Mouse (Mus musculus) frontal cortex, adult (tissue): ENCODE data around the gene Sox13.
"Not testable (repeated sequence)": the region's sequence is repeated elsewhere in the genome, so short reads cannot be mapped to it uniquely, and the experiment has no call there.

Experiments
- ATAC-seq: cut with Nextera tagmentation; 2 replicates; pipeline ENCODE4 v1.9.2; 2017; ENCODE audit warnings: mild to moderate bottlenecking, moderate library complexity, mixed read lengths; ENCODE audit not compliant: low TSS enrichment

Sox13 gene

DNA sequence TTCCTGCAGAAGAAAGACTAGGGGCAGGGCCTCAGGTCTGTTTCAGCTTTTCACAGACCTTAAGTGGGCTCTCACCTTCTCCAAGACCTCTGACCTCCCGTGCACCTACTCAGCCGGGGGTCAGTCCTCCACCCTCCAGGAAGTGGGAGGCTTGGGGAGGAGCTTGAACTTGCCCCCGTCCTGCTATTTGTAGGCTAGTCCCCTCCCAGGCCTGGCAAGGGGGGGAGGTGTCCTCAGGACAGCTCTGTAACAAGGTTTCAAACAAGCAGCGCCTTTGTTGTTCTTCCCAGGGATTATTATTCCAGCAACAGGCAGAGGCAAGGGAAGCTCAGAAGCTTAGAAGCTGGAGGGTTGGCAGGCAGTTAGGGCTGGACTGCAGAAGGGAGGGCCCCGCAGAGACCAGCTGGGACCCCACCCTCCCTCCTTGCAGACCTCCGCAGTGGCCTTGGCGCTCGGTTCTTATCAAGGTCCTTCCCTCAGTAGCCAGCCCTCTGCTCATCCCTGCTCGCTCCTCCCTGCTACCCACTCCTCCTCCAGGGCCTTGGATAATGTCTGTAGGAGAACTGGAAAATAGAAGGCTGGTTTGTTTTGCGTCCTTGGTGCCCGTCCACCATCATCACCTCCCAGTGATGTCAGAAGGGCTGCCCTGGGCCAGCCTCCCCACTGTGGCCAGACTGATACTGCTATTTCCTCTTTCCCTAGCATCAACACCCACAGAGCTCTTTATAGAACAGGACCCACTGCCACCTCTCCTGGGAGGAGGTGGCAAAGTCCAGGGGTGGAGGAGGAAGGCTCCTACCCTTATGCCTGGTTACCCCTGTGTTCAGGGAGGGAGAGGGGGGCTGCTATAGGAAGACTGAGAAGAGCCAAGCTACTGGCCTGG is 56.3 kb downstream of the Sox13 start:
- ATAC-seq, result 0 out of 2 replicates have a peak, but pooled peaks have one; percentile 7

DNA sequence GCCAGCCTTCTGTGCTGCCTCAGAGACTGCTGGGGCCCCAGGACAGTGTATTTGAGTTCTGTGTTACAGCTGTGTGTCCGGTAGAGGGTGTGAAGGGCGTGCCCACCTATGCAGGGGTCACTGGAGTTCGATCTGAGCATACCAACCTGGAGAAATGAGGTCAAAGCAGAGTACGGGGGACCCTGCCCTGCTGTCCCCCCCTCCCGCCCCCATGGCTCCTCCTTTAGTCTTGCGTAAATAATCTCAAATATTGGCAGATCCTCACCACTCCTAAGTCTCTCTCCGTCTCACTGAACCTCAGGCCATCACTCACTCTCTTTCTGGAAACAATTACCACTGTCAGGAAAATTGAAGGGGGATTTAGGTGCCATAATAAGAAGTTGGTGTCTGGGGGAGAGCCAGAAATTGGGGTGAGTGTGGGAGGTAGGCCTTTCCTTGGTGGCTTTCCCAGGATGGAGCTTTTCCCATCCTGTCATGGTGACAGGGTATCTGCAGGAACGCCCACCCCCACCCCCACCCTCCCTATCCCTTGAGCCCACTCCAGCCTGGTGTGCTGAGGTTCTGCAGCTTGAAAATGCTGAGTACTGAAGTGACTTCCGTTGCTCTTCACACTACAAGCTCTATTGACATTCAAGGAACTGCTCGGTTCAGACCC is 57.1 kb downstream of the Sox13 start:
- ATAC-seq, result peak; percentile 4; the same call in 1 of the 2 replicates

DNA sequence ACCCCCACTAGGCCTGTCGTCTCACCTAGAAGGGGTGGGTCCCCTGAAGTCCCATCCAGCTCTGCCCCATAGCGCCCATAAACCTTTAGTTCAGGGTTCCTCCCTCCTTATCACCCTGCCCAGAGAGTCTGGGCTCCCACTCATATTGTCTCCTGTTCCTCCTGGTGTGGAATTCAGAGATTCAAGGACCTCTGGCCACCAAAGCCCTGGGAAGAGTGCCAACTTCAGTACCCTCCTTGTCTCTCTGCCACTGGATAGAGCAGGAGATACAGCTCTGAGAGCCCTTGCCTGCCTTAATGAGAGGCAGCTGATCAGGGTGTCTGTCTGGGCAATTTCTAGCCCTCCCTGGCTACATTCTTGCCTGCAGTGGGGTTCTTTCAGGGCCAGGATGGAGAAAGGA is 59.3 kb downstream of the Sox13 start:
- no peak for ATAC-seq

DNA sequence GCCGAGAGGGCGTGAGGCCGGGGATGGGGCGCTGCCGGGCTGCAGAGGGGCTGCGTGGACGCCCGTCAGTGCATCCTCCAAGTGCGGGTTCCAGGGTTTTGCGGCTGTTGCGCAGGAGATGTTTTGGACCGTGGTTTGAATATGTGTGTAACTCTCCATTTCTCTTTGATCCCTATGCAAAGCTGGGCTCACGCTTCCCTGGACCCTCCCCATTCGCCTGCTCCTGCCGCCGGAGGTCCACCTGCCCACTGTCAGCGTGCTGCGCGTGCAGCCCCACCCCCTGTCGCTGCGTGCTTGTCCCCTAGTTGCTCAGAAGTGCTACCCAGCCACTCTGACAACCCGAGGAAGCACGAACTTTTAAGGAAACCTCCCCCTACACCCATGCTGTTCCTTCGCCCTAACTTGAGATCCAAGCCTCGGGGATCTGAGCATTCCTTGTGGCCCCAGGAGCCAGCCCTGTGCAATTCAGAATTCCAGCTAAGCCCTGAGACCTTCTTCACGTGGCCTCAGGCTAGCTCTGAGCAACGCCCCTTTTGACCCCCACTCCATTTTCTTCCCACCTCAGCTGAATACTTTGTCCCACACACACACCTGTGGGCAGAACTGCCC is 60.1 kb downstream of the Sox13 start:
- ATAC-seq, result 0 out of 2 replicates have a peak, but pooled peaks have one; percentile 3

DNA sequence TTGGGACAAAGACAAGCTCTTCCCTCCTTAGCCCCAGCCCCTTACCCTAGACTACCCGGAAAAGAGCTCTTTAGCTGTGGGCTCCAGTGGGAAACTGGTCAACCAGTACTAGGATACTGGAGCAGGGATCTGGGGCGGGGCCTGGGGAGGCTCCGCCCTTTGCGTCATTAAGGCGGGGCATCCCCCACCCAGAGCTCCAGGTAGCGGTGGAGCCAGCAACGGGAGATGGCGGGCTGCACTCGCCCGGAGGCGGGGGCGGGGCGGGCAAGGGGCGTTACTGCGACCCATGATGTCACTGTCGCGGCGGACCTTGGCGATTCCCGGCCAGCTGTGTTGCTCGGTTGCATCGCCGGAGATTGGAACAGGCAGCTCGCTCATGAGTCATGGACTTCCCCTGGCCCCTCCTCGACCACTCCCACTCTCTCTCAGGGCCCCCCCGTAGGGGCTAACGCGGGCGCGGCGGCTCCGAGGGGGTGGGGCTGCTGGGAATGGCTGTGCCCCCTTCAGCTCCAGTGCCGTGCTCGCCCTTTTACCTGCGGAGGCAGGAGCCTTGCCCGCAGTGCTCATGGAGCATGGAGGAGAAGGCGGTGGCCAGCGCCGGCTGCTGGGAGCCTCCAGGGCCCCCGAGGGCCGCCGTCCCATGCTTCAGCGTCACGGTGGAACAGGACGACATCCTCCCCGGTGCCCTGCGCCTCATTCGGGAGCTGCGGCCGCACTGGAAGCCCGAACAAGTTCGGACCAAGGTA is 60.7 kb downstream of the Sox13 start, which contains the start of gene Etnk2:
TSS of gene Etnk2 (plus strand) at position 297 of the 746 bp plus-strand sequence.
- ATAC-seq, result peak; percentile 56

DNA sequence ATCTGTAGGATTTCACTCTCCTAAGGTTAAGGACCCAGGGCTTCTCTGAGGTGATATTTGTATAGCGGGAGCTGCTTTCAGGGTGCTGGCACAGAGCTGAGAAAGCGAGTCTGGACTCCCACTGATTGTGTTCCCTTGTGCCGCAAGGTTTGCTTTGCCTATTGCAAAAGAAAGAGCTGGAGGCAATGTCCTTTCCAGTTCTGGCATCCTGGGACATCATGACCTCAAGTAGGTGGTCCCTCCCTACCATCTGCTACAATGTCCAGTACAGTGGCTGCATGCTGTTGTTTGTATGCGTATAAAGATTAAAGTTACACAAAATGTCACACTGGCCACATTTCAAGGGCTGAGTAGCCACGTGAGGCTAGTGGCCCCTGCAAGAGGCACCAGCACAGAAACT is 62.1 kb downstream of the Sox13 start:
- ATAC-seq, result no peak

DNA sequence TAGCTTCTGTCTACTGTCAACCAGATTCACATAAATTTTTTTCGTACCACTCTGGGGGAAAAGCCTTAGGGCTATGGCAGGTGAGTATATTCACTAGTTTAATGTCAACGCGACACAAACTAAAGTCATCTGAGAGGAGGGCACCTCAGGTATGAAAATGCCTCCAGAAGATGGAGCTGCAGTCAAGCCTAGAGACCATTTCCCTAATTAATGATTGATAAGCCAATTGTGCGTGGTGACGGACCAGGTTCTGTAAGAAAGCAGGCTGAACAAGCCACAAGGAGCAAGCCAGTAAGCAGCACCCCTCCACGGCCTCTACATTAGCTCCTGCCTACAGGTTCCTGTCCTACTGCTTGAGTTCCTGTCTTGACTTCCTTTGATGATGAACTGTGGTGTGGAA is 63.2 kb downstream of the Sox13 start:
- ATAC-seq, result no peak

DNA sequence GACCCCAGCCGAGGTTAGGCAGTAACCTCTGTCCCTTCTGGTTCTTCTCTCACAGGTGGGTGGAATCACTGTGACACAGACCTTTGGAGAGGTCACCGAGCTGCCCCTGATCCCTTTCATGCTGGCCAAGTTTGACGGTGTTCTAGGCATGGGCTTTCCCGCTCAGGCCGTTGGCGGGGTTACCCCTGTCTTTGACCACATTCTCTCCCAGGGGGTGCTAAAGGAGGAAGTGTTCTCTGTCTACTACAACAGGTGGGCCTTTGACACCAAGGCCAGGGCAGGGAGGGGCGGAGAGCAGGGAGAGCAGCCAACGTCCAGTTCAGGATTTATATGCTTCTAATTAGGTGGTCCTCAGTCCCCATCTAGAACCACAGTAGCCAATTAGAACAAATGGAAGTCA is 67.8 kb downstream of the Sox13 start:
- no peak for ATAC-seq

DNA sequence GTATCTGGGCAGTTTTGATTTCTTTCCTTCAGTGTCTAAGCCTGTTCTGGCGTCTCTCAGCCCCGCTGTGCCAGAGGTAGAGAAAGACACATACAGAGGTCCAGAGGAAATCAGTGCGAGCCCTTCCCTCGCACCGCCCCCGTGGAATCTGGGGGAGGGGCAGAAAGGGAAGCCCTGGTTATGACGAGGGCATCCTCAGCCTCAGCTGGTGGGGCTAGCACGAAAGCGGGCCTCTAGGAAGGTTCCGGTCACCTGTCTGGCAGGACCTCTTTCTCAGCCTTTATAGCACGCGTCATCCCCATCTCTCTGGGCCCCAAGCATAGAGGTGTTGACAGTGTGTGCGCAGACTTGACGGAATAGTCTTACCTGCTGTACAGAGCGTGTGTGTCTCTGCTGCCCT is 68.3 kb downstream of the Sox13 start:
- no peak for ATAC-seq

DNA sequence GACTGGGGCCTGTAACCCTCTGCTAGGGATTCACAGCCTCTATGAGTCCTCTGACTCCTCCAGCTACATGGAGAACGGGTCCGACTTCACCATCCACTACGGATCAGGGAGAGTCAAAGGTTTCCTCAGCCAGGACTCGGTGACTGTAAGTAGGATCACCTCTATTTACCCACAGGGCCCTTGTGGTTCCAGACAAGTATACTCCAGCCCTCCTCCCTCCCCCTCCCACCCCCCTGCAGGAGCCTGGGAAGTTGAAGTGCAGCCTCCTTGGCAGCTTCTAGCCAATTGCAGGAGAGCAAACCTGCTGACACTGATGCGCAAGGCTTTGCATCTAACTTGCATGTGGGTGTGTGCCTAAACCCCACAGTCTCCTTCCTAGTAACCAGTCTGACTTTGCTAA is 68.7 kb downstream of the Sox13 start:
- no peak for ATAC-seq

DNA sequence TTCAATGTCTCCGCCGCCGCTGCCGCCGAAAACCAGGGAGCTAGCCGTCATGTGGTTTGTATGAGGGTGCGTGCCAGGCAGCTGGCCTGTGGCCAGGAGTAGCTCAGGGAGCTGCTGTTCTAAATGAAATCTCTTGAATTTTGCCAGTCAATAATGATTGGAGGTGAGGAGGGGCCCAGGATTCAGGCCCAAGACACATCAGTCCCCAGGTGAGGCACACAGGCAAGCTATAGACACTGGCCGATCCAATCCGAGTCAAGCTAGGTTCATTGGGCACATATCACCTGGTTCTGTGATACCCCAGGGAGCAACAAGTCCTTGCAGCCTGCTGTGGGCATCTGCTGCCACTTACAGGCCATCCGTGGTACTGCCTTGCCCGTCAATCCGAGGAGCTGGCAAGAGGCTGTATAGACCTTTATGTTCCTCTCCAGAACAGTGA is 70.8 kb downstream of the Sox13 start:
- peak; percentile 84 for ATAC-seq

DNA sequence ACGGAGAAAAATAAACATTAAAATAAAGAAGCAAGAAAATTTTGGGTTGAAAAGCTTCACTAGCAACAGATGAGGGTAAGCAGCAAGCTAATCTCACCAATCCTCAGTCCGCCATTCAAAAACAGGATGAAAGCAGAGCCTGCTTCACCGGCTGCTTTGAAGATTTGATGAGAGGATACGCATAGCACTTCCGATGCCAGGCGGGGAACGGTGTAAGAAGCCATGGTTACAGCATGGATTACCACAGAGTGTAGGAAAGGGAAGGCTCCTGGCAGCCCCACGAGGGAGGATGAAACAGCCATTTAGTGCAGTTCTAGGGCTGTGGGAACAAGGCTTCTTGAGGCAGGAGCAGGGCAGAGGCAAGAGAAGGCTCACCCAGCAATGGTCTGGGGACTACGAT is 72.4 kb downstream of the Sox13 start:
- no peak for ATAC-seq

DNA sequence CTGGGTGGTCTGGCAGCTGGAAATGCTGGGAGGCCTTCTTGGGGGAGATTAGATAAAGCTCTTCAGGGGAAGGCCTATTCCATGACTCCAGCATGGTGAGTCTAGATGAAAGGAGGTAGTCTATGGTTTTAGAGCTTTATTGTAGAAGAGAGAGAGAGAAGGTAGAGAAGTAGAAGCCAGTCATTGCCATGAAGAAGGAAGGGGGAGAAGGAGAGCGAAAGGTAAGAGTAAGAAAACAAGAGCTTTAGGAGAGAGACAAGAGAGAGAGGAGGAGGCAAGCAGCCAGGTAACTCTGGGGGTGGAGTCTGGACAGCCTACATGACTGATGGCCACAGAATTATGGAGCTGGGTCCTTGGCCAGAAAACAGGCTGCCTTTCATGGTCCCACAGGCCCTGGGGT is 74.0 kb downstream of the Sox13 start, which contains the start of gene Ren1:
TSS of gene Ren1 (plus strand) at position 301 of the 400 bp plus-strand sequence.
- no peak for ATAC-seq

DNA sequence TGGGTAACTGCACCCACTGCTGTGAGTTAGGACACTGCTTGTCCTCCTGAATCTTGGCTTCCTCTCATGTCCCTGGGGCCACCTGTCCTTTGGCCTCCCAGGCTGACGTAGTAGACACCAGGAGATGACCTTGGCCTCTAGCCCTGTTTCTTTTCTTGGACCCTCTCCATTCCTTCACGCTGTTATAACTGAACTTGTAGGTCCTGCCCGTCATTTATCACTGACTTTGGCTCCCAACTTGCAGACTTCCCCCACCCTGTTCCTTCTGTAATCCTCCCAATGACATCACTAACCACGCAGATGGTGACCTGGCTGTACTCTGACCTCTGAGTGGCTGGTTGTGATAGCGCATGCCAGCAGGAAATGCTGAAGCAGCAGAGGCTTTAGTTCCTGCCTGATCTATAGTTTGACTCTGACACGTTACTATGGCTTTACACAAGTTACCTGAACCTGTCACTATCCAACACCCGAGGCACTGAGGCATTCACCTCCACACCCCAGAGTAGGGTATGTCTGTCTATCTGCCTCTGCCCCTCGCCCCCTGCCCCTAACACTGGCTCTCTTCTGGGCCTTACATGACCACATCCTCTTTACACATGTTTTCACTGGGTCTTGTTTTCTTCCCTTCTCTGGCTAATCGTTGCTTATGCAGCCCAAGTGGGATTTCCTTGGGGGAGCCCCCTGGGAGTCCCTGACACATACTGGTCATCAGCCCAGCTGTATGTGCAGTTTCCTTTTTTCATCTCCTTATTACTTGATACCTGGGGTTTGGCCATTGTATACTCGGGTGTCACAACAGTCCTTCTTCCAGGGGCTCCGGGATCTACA is 76.3 kb downstream of the Sox13 start:
- no peak for ATAC-seq

DNA sequence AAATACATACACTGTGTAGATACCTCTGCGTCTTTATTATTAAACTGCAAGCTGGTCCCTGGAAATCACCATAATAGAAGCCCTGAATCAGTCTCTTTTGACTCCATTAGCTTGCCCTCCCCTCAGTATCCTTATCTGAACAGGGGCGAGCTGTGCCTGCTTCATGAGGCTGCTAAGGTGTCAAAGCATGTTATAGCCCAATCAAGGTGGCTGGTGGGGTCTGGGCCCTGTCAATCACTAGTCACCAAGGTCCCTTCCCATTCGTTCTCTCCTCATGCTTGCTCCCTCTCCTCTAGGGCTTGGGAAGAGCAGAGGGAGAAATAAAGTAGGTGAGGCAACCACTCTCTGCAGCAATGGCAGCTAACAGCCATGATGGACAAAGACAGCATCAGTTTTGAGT is 77.0 kb downstream of the Sox13 start:
- ATAC-seq, result no peak

DNA sequence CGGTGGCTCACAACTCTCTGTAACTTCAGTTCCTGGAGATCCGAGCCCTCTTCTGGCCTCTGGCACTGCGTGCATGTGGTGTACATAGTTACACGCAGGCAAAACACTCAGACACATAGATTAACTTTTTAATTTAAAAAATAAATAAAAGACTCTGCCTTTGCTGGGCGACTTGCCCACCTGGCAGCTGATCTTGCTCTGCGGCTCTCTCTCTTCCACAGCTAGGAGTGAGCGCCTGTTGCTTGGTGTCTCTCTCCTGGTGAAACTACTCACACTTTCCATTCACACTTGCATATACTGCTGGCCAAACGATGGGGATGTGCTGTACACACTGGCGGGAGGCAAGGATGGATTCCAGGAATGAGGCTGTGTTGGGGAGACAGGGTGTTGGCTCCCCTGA is 77.6 kb downstream of the Sox13 start:
- ATAC-seq, result no peak

DNA sequence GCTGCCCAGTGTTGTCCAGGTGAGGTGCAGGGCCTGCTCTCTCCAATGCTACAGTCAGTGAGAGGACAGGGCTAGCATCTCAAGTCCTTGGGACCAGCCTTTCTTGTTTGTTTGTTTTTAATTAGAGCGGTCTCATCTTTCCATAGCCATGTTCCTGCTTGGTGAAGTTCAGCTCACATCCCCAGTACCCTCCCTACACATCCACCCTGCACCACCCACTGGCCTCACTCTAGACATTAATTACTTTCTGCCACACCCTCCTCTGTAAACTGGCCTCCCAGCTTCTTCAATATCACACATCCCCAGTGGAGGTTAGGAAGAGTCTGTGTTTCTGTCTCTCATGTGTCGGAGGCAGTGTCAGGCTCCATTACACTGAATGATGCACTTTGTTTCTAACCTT is 79.8 kb downstream of the Sox13 start:
- no peak for ATAC-seq

DNA sequence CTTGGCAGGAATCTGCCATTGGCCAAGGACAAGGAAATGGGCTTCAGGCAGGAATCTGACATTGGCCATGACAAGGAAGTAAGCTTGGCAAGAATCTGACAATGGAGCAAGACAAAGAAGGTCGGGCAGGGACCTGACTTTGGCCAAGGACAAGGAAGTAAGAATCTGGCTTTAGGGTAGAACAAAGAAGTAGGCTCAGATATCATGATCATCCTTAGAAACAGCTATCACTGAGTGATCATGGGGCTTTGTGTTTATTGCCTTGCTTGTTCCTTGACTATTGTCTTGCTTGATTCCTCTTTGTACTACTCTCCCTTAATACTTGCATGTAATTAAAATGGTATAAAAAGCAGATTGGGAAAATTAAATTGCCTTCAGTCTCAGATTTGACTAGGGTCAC is 83.8 kb downstream of the Sox13 start:
- not testable (repeated sequence) for ATAC-seq

DNA sequence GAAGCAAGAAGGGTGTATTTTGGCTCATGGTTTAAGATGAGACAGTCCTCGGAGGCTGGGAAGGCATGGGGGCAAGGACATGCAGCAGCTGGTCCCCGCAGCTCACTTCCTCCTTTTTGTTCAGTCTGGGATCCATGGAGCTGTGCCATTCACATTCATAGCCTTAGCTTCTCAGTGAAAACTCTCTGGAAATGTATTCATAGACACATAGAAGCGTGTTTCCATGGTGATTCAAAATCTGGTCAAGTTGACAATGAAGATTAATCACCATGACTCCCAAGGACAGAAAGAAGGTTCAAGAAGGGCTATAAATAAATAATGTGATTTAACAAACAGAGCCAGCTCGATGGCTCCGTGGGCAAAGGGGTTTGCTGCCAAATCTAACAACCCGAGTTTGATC is 90.2 kb downstream of the Sox13 start:
- ATAC-seq, result 0 out of 2 replicates have a peak, but pooled peaks have one; percentile 28

DNA sequence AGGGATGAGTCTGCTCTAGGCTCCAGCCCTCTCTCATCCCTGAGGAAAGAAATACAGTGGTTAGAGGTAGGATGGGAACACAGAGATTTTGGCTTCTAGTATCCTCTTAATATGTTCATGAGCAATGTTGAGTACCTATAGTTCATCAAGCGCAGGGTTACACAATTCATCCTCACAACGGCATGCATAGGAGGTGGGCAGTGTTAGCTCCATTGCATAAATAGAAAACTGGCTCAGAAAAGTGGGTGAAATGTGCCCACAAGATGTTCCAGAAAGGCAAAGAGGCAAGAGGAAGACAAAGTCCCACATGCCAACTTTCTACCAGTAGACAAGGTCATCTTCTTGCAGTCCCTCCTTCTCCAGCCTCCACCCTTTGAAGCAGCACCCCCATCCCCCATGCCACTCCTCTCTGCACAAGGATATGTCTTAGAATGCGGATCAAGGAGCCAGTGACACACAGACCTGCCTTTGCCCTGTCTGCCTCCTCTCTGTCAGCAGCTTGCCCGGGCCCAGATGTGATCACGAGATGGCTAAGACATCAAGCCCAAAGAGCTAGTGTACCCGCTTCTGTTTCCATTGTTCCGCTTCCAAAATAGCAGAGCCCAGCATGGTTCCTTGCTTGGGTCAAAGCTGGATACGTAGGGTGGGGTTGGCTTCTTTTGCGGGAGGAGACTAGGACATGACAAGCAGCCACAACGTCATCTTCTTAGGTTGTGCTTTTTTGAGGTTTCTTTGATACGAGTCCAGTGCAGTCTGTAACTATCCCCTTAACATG is 91.3 kb downstream of the Sox13 start:
- peak; percentile 81 for ATAC-seq
